Mouse (Mus musculus) MEL (cell line): ENCODE data around the gene Nup210l. TPM values are rescaled to one million over a fixed set of nuclear protein-coding genes. Genes with fewer than 3 reads are reported as not detected.

Experiments
- DNase-seq: peaks from one replicate; pipeline ENCODE4 v3.0.0; 2011; ENCODE audit warnings: low read depth, low spot score
- H3K27ac ChIP-seq: 2 replicates; pipeline ENCODE4 v1.5.1; 2012; ENCODE audit warnings: low read depth, mild to moderate bottlenecking, control low read depth, low read length, moderate library complexity; ENCODE audit not compliant: control insufficient read depth
- H3K27me3 ChIP-seq, 2 experiments: fragments of 150-350 bp in 1 of 2; sonication (generic) in 1 of 2; 2 replicates each; pipeline ENCODE4 v1.6.1; 2012; ENCODE audit warnings: low read length in 2 of 2, mild to moderate bottlenecking in 2 of 2, improper control_type of control experiment in 1 of 2, moderate library complexity in 1 of 2; ENCODE audit not compliant: insufficient read depth in 2 of 2, control insufficient read depth in 1 of 2
- H3K36me3 ChIP-seq, 2 experiments: 2 replicates each; pipeline ENCODE4 v1.6.1; 2012 to 2014; ENCODE audit warnings: low read length in 2 of 2, improper control_type of control experiment in 1 of 2, inconsistent platforms in 1 of 2, mild to moderate bottlenecking in 1 of 2; ENCODE audit not compliant: insufficient read depth in 2 of 2, control insufficient read depth in 1 of 2
- H3K4me1 ChIP-seq, 2 experiments: fragments of 150-350 bp in 1 of 2; sonication (generic) in 1 of 2; 2 replicates each; pipeline ENCODE4 v1.6.1; 2012; ENCODE audit warnings: low read length in 2 of 2, improper control_type of control experiment in 1 of 2, mild to moderate bottlenecking in 1 of 2; ENCODE audit not compliant: insufficient read depth in 2 of 2, control insufficient read depth in 1 of 2
- H3K4me3 ChIP-seq, 2 experiments: fragments of 150-350 bp in 1 of 2; sonication (generic) in 1 of 2; 2 replicates each; pipeline ENCODE4 v1.5.1; 2012; ENCODE audit warnings: low read depth in 2 of 2, low read length in 2 of 2, mild to moderate bottlenecking in 2 of 2, moderate library complexity in 2 of 2, control low read depth in 1 of 2, improper control_type of control experiment in 1 of 2; ENCODE audit not compliant: control insufficient read depth in 1 of 2, insufficient read depth in 1 of 2
- H3K79me2 ChIP-seq: 2 replicates; pipeline ENCODE4 v1.6.1; 2012; ENCODE audit warnings: mild to moderate bottlenecking, low read length, moderate library complexity; ENCODE audit not compliant: control insufficient read depth, poor library complexity, insufficient read depth
- H3K9ac ChIP-seq: 2 replicates; pipeline ENCODE4 v1.6.1; 2012; ENCODE audit warnings: low read depth, mild to moderate bottlenecking, control low read depth, low read length, moderate library complexity; ENCODE audit not compliant: control insufficient read depth, poor library complexity, severe bottlenecking
- H3K9me3 ChIP-seq: fragments of 150-350 bp; sonication (generic); replicated peaks from 2 replicates; pipeline ENCODE4 v1.6.1; 2012; ENCODE audit warnings: mild to moderate bottlenecking, low read length, improper control_type of control experiment, moderate library complexity; ENCODE audit not compliant: insufficient read depth
- BHLHE40 ChIP-seq: IDR thresholded peaks from 2 replicates; pipeline ENCODE4 v1.6.1; 2012; ENCODE audit warnings: low read depth, mild to moderate bottlenecking, inconsistent platforms, low read length, improper control_type of control experiment, borderline replicate concordance
- CHD2 ChIP-seq: IDR thresholded peaks from 2 replicates; pipeline ENCODE4 v1.6.1; 2011; ENCODE audit warnings: low read length, improper control_type of control experiment
- CTCF ChIP-seq, 3 experiments: IDR thresholded peaks in 2 of 3; conservative IDR thresholded peaks in 1 of 3; 2 replicates each; pipeline ENCODE4 v1.5.1; 2011 to 2012; ENCODE audit warnings: low read length in 3 of 3, low read depth in 2 of 3, mild to moderate bottlenecking in 2 of 3, improper control_type of control experiment in 1 of 3, inconsistent platforms in 1 of 3, mixed read lengths in 1 of 3, moderate library complexity in 1 of 3; ENCODE audit not compliant: control insufficient read depth in 1 of 3, insufficient read depth in 1 of 3, poor library complexity in 1 of 3, severe bottlenecking in 1 of 3
- ELF1 ChIP-seq: IDR thresholded peaks from 2 replicates; pipeline ENCODE4 v1.6.1; 2014; ENCODE audit warnings: low read depth, mild to moderate bottlenecking, inconsistent platforms, low read length, improper control_type of control experiment, moderate library complexity
- EP300 ChIP-seq, 2 experiments: IDR thresholded peaks; 2 replicates each; pipeline ENCODE4 v1.6.1; 2011; ENCODE audit warnings: improper control_type of control experiment in 2 of 2, low read length in 2 of 2, low read depth in 1 of 2, mild to moderate bottlenecking in 1 of 2
- ETS1 ChIP-seq: IDR thresholded peaks from 2 replicates; pipeline ENCODE4 v1.6.1; 2012; ENCODE audit warnings: low read depth, mild to moderate bottlenecking, inconsistent platforms, low read length, improper control_type of control experiment, moderate library complexity
- GABPA ChIP-seq: IDR thresholded peaks from 2 replicates; pipeline ENCODE4 v1.6.1; 2012; ENCODE audit warnings: low read depth, mild to moderate bottlenecking, inconsistent platforms, low read length, improper control_type of control experiment, moderate library complexity
- HCFC1 ChIP-seq: IDR thresholded peaks from 2 replicates; pipeline ENCODE4 v1.6.1; 2012; ENCODE audit warnings: low read depth, mild to moderate bottlenecking, inconsistent platforms, low read length, improper control_type of control experiment, moderate library complexity
- KAT2A ChIP-seq: conservative IDR thresholded peaks from 2 replicates; pipeline ENCODE4 v1.6.1; 2012; ENCODE audit warnings: low read depth, low read length, improper control_type of control experiment, inconsistent platforms
- MAX ChIP-seq: IDR thresholded peaks from 2 replicates; pipeline ENCODE4 v1.6.1; 2011; ENCODE audit warnings: low read length, improper control_type of control experiment
- MAZ ChIP-seq: IDR thresholded peaks from 2 replicates; pipeline ENCODE4 v1.6.1; 2012; ENCODE audit warnings: low read depth, mild to moderate bottlenecking, inconsistent platforms, low read length, improper control_type of control experiment
- MEF2A ChIP-seq: IDR thresholded peaks from 2 replicates; pipeline ENCODE4 v1.6.1; 2014; ENCODE audit warnings: low read depth, mild to moderate bottlenecking, inconsistent platforms, low read length, improper control_type of control experiment; ENCODE audit not compliant: poor library complexity, insufficient replicate concordance, severe bottlenecking; ENCODE audit errors: extremely low read depth
- MXI1 ChIP-seq: IDR thresholded peaks from 2 replicates; pipeline ENCODE4 v1.6.1; 2011; ENCODE audit warnings: mild to moderate bottlenecking, low read depth, low read length, improper control_type of control experiment
- MYB ChIP-seq: IDR thresholded peaks from 2 replicates; pipeline ENCODE4 v1.6.1; 2011; ENCODE audit warnings: mild to moderate bottlenecking, low read depth, low read length, improper control_type of control experiment
- NELFE ChIP-seq: IDR thresholded peaks from 2 replicates; pipeline ENCODE4 v1.6.1; 2011; ENCODE audit warnings: low read depth, low read length, improper control_type of control experiment
- NRF1 ChIP-seq: IDR thresholded peaks from 2 replicates; pipeline ENCODE4 v1.6.1; 2014; ENCODE audit warnings: low read depth, mild to moderate bottlenecking, inconsistent platforms, low read length, improper control_type of control experiment, moderate library complexity; ENCODE audit not compliant: poor library complexity, insufficient read depth, severe bottlenecking
- POLR2A ChIP-seq, 2 experiments: IDR thresholded peaks; 2 replicates each; pipeline ENCODE4 v1.6.1; 2011 to 2012; ENCODE audit warnings: low read length in 2 of 2, mild to moderate bottlenecking in 2 of 2, control low read depth in 1 of 2, improper control_type of control experiment in 1 of 2, low read depth in 1 of 2, moderate library complexity in 1 of 2; ENCODE audit not compliant: control insufficient read depth in 1 of 2, insufficient read depth in 1 of 2, poor library complexity in 1 of 2
- POLR2AphosphoS2 ChIP-seq: IDR thresholded peaks from 2 replicates; pipeline ENCODE4 v1.6.1; 2011; ENCODE audit warnings: low read length, improper control_type of control experiment
- RAD21 ChIP-seq: IDR thresholded peaks from 2 replicates; pipeline ENCODE4 v1.6.1; 2011; ENCODE audit warnings: mild to moderate bottlenecking, low read depth, low read length, improper control_type of control experiment
- RCOR1 ChIP-seq: IDR thresholded peaks from 2 replicates; pipeline ENCODE4 v1.6.1; 2012; ENCODE audit warnings: low read depth, mild to moderate bottlenecking, inconsistent platforms, low read length, improper control_type of control experiment
- SIN3A ChIP-seq: IDR thresholded peaks from 2 replicates; pipeline ENCODE4 v1.6.1; 2012; ENCODE audit warnings: low read length, improper control_type of control experiment, inconsistent platforms
- TBP ChIP-seq: IDR thresholded peaks from 2 replicates; pipeline ENCODE4 v1.8.0; 2011; ENCODE audit warnings: low read depth, low read length, improper control_type of control experiment
- TCF12 ChIP-seq: IDR thresholded peaks from 2 replicates; pipeline ENCODE4 v1.6.1; 2014; ENCODE audit warnings: low read depth, mild to moderate bottlenecking, inconsistent platforms, low read length, improper control_type of control experiment, moderate library complexity
- USF1 ChIP-seq: IDR thresholded peaks from 2 replicates; pipeline ENCODE4 v1.6.1; 2014; ENCODE audit warnings: low read depth, mild to moderate bottlenecking, inconsistent platforms, low read length, improper control_type of control experiment, moderate library complexity
- USF2 ChIP-seq, 2 experiments: IDR thresholded peaks; 2 replicates each; pipeline ENCODE4 v1.6.1; 2011 to 2012; ENCODE audit warnings: improper control_type of control experiment in 2 of 2, low read length in 2 of 2, borderline replicate concordance in 1 of 2, inconsistent platforms in 1 of 2, low read depth in 1 of 2, mild to moderate bottlenecking in 1 of 2; ENCODE audit not compliant: insufficient read depth in 1 of 2
- ZKSCAN1 ChIP-seq: IDR thresholded peaks from 2 replicates; pipeline ENCODE4 v1.6.1; 2012; ENCODE audit warnings: low read depth, mild to moderate bottlenecking, inconsistent platforms, low read length, improper control_type of control experiment, moderate library complexity
- ZMIZ1 ChIP-seq: IDR thresholded peaks from 2 replicates; pipeline ENCODE4 v1.6.1; 2012; ENCODE audit warnings: low read depth, mild to moderate bottlenecking, inconsistent platforms, low read length, improper control_type of control experiment, moderate library complexity
- ZNF384 ChIP-seq: IDR thresholded peaks from 2 replicates; pipeline ENCODE4 v1.6.1; 2012; ENCODE audit warnings: low read depth, mild to moderate bottlenecking, inconsistent platforms, low read length, improper control_type of control experiment
- polyA plus RNA-seq, 2 experiments: library from polyadenylated mRNA; stranded (reverse) in 1 of 2; unstranded in 1 of 2; fragments of >175 nt in 1 of 2; fragments of >200 nt in 1 of 2; gene quantifications; 2 replicates each; pipeline versions ENCODE4 v1.2.1 to v1.2.4; 2012; ENCODE audit warnings: low replicate concordance in 2 of 2, low read depth in 1 of 2; ENCODE audit not compliant: insufficient read length in 2 of 2, insufficient read depth in 1 of 2, missing spikeins in 1 of 2
- total RNA-seq: library from RNA; depleted of rRNA; stranded (reverse); fragments of 300-350 nt; gene quantifications from 2 replicates; pipeline ENCODE4 v1.2.3, GENCODE M21; 2012

Nup210l gene
- total and polyA plus RNA-seq, 3 experiments = 0.54 to 0.65 TPM; not detected in 1

DNA sequence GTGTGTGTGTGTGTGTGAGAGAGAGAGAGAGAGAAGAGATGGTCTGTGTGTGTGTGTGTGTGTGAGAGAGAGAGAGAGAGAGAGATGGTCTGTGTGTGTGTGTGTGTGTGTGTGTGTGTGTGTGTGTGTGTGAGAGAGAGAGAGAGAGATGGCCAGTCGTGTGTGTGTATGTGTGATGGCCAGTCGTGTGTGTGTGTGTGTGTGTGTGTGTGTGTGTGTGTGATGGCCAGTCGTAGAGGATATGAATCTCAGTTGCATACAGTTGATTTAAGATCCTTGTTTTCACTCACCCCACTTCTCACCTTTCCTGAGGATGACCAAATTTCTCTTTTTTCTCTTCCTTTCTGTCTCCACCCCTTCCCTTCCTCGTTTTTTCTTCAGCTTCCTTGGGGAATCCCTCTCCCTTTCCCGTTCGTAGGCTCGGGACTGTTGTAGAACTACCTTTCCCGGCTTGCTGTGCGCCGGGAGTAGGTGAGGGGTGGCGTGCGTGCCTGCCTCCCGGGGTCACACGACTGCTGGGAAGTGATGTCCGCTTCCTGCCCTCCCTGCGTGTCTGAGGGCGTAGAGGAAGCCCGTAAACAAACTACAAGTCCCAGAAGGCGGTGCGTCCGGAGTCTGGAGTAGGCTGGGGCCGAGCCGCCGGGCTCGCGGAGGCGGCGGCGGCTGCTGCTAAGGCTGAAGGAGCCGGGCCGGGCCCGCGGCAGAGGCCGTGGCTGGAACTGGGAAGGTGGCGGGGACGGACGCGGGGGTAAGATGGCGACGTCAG is 149.9 kb downstream of the Nup210l start, which contains the start of gene Crtc2 (continued):
- TF ChIP-seq EP300 (IDR thresholded peaks at IDR 0.05; ENCODE audit: low read depth in 1 of 2, low read length in 2 of 2) = no peak
- no peak for TF ChIP-seq RAD21
- TF ChIP-seq CTCF (IDR thresholded peaks at IDR 0.05 in 2 of 3, conservative IDR thresholded peaks at IDR 0.05 in 1 of 3; ENCODE audit: control insufficient read depth in 1 of 3, insufficient read depth in 1 of 3, low read depth in 2 of 3, low read length in 3 of 3, poor library complexity in 1 of 3, severe bottlenecking in 1 of 3) = peak in 1 of 3 experiments; percentile 0; a peak in 1 of 6 replicates
- no peak for TF ChIP-seq ZKSCAN1
- TF ChIP-seq MYB = no peak; the same call in 1 of the 2 replicates
- TF ChIP-seq MEF2A = no peak
- TF ChIP-seq NRF1 = peak; percentile 61
- peak; percentile 83 for TF ChIP-seq POLR2AphosphoS2

DNA sequence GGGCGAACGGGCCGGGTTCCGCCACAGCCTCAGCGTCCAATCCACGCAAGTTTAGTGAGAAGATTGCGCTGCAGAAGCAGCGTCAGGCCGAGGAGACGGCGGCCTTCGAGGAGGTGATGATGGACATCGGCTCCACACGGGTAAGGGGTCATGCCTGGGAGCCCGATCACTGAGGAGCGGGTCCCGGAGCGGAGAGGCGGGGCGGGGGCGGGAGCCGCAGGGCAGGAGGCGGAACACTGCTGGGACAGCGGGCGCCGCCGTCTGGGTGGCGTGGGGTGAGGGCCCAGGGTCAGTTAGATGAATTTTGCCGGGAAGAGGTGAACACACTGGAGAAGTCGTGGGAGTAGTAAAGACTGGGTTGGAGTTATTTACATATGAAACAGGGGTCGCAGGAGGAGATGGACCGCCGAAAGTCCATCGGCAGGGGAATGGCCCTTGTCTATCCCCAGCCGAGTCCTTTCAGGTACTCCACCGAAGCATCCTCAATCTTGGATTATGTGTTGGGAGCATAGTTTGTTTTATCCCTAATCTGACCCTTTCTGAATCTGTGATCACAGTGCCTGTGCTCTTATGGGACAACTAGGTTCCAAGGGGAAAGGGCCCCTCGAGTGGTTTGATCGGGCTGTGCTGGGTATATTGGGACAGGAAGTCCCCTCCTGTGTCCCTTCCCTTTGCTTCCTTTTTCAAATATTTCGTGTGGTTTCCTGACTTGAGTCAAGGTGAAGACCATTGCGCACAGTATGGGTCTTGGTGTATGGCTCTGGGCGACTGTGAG is 150.7 kb downstream of the Nup210l start:
- Histone ChIP-seq H3K36me3 (peaks cover 5% of the 10 kb centered on the region in 2 experiments), H3K9me3 (no peaks in the 10 kb centered on the region), H3K27ac (peak overlapping the region; percentile 51), H3K79me2 (peaks cover 22% of the 10 kb centered on the region), H3K27me3 (no peaks in the 10 kb centered on the region), H3K9ac (peak overlapping the region; percentile 81), H3K4me1 (peaks cover 3 to 5% of the 10 kb centered on the region in 2 experiments; a peak in 3 of 4 replicates), H3K4me3 (peak overlapping the region; percentile 82 to 99)
- DNase-seq = peak; percentile 78
- TF ChIP-seq HCFC1 (peak; percentile 65), ZMIZ1 (peak; percentile 25; the same call in 1 of the 2 replicates), TBP (no peak; the same call in 1 of the 2 replicates), ZKSCAN1 (no peak), MYB (peak; percentile 1; the same call in 1 of the 2 replicates), POLR2AphosphoS2 (no peak), USF2 (IDR thresholded peaks at IDR 0.05; ENCODE audit: borderline replicate concordance in 1 of 2, insufficient read depth in 1 of 2, low read depth in 1 of 2, low read length in 2 of 2) (no peak), EP300 (IDR thresholded peaks at IDR 0.05; ENCODE audit: low read depth in 1 of 2, low read length in 2 of 2) (no peak), RCOR1 (peak; percentile 50; the same call in 1 of the 2 replicates), NELFE (peak; percentile 21; the same call in 1 of the 2 replicates), CTCF (IDR thresholded peaks at IDR 0.05 in 2 of 3, conservative IDR thresholded peaks at IDR 0.05 in 1 of 3; ENCODE audit: control insufficient read depth in 1 of 3, insufficient read depth in 1 of 3, low read depth in 2 of 3, low read length in 3 of 3, poor library complexity in 1 of 3, severe bottlenecking in 1 of 3) (peak in 1 of 3 experiments; percentile 29; a peak in 2 of 6 replicates), ETS1 (0 out of 2 replicates have a peak, but pooled peaks have one; percentile 27), USF1 (no peak), CHD2 (no peak), MXI1 (0 out of 2 replicates have a peak, but pooled peaks have one; percentile 13), GABPA (no peak), SIN3A (peak; percentile 45), ELF1 (peak; percentile 28; the same call in 1 of the 2 replicates), MAX (0 out of 2 replicates have a peak, but pooled peaks have one; percentile 36), KAT2A (0 out of 2 replicates have a peak, but pooled peaks have one; percentile 30), MAZ (peak; percentile 46; the same call in 1 of the 2 replicates), TCF12 (peak; percentile 22; the same call in 1 of the 2 replicates), BHLHE40 (no peak), RAD21 (no peak), ZNF384 (no peak), POLR2A (IDR thresholded peaks at IDR 0.05; ENCODE audit: control insufficient read depth in 1 of 2, insufficient read depth in 1 of 2, low read depth in 1 of 2, low read length in 2 of 2, poor library complexity in 1 of 2) (peak in 1 of 2 experiments; percentile 8; a peak in 1 of 4 replicates)
